Mouse (Mus musculus): ENCODE data around the gene Phc1.

- no peak for TF ChIP-seq CTCF (IDR thresholded peaks at IDR 0.05; ENCODE audit: borderline replicate concordance, insufficient read depth, low read depth, low read length)
- TF ChIP-seq POLR2A (IDR thresholded peaks at IDR 0.05; ENCODE audit: borderline replicate concordance, insufficient read depth, low read length) = no peak
Observed at GRCm38 (mm10) chr6:122343719-122344118, 3.4 kb upstream of the Phc1 start.

All from cerebellum, adult 2 months (tissue).